Mouse (Mus musculus): ENCODE results near the gene Vps36.

DNA sequence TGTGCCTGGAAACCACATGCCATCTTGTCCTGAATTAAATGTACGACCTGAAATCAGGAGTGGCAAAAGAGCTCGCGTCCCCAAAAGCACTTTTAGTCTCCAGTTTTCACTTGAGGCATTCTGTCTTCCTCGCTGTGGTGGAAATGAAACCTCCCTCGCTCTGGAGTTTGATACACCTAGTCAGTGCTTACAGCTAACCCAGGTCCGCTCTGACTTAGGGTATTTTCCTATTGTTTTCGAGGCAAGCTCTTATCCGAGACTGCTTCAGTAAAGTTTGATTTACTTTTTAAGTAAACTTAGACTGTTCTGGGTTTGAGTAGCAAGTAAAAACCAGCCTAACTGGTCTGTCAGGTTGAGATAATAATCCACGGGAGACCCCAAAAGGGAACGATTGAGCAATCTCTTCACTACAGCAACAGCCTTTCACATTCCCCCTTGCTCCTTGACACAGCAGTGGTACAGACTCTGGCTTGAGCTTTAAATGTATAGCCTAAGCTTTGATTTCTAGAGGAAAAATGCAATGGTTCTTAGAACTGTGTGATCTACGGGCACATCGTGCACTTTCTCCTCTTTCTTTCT lies 912 bp downstream of the Vps36 start:
- TF ChIP-seq GATA1 (IDR thresholded peaks at IDR 0.05; ENCODE audit: low read length) = no peak
- no peak for TF ChIP-seq TAL1 (IDR thresholded peaks at IDR 0.05; ENCODE audit: low read length)
